Mouse (Mus musculus) liver, embryonic 16.5 days (tissue): ENCODE measurements around the gene Arsb. TPM values are rescaled to one million over a fixed set of nuclear protein-coding genes. Genes with fewer than 3 reads are reported as not detected.

Experiments
- ATAC-seq: fragments of 200-750 bp; cut with Nextera tagmentation; 2 replicates; pipeline ENCODE4 v1.8.0; 2017; ENCODE audit warnings: low read depth, mild to moderate bottlenecking, moderate number of reproducible peaks, moderate library complexity
- H3K27ac ChIP-seq: fragments of 300-500 bp; sonication (generic); 2 replicates; pipeline ENCODE4 v1.5.1; 2014; ENCODE audit warnings: mild to moderate bottlenecking, low read length
- H3K27me3 ChIP-seq: fragments of 300-500 bp; sonication (generic); 2 replicates; pipeline ENCODE4 v1.6.1; 2014; ENCODE audit warnings: low read depth, low read length, mixed read lengths; ENCODE audit not compliant: control insufficient read depth, insufficient read depth
- H3K36me3 ChIP-seq: fragments of 300-500 bp; sonication (generic); 2 replicates; pipeline ENCODE4 v1.6.1; 2014; ENCODE audit warnings: mild to moderate bottlenecking; ENCODE audit not compliant: control insufficient read depth, insufficient read depth
- H3K4me1 ChIP-seq: fragments of 300-500 bp; sonication (generic); 2 replicates; pipeline ENCODE4 v1.6.1; 2014; ENCODE audit warnings: low read depth, low read length, mixed read lengths; ENCODE audit not compliant: control insufficient read depth
- H3K4me2 ChIP-seq: fragments of 300-500 bp; sonication (generic); 2 replicates; pipeline ENCODE4 v1.6.1; 2014; ENCODE audit warnings: low read depth, low read length, mixed read lengths
- H3K4me3 ChIP-seq: fragments of 300-500 bp; sonication (generic); 2 replicates; pipeline ENCODE4 v1.5.1; 2014; ENCODE audit warnings: low read depth, mild to moderate bottlenecking, low read length
- H3K9ac ChIP-seq: fragments of 300-500 bp; sonication (generic); 2 replicates; pipeline ENCODE4 v1.6.1; 2014; ENCODE audit warnings: low read depth, low read length
- H3K9me3 ChIP-seq: fragments of 300-500 bp; sonication (generic); replicated peaks from 2 replicates; pipeline ENCODE4 v1.6.1; 2016; ENCODE audit warnings: low read length; ENCODE audit not compliant: control insufficient read depth
- WGBS: fragments of 180-500 bp; shearing (Covaris S2); extraction: QIAGEN DNeasy Blood & Tissue Kit; methylation state at CpG from one replicate; pipeline ENCODE4 v1.1.7; 2014; ENCODE audit not compliant: insufficient replicate concordance; 5-methylcytosine and 5-hydroxymethylcytosine counted together
- polyA plus RNA-seq: library from polyadenylated mRNA; unstranded; fragments of >200 nt; fragmentation: Nextera tagmentation; extraction: Ambion mirVana; gene quantifications from 2 replicates; pipeline ENCODE4 v1.2.1, GENCODE M21; 2015

Gene Arsb
- polyA plus RNA-seq, 1 experiment from 2014 or later = 5.5 TPM

- Histone ChIP-seq H3K9ac (no peak overlapping the region), H3K27ac (no peak overlapping the region), H3K4me3 (no peak overlapping the region), H3K36me3 (no peaks in the 10 kb centered on the region), H3K4me2 (no peak overlapping the region), H3K27me3 (no peaks in the 10 kb centered on the region), H3K9me3 (no peaks in the 10 kb centered on the region), H3K4me1 (no peaks in the 10 kb centered on the region)
- WGBS = 76% methylated on average over 6 of the region's 6 CpGs
- ATAC-seq = no peak
Observed at GRCm38 (mm10) chr13:93936455-93936854, 165.0 kb downstream of the Arsb start.

DNA sequence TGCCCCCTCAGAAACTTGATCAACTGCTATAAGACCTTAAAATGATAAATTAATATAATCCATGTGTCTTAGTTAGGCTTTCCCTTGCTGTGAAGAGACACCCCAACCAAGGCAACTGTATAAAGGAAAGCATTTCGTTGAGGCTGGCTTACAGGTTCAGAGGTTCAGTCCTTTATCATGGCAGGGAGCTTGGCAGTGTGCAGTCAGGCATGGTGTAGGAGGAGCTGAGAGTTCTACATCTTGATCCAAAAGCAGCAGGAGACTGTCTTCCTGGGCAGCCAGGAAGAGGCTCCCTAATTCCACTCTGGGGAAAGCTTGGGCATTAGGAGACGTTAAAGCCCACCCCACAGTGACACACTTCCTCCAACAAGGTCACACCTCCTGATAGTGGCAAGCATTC, 166.7 kb downstream of the Arsb start:
- Histone ChIP-seq H3K9me3 (no peaks in the 10 kb centered on the region), H3K36me3 (no peaks in the 10 kb centered on the region), H3K4me3 (no peak overlapping the region), H3K9ac (no peak overlapping the region), H3K4me2 (no peak overlapping the region), H3K27me3 (no peaks in the 10 kb centered on the region), H3K4me1 (no peaks in the 10 kb centered on the region), H3K27ac (no peak overlapping the region)
- ATAC-seq = no peak
- 31% methylated on average over 2 of the region's 2 CpGs for WGBS

DNA sequence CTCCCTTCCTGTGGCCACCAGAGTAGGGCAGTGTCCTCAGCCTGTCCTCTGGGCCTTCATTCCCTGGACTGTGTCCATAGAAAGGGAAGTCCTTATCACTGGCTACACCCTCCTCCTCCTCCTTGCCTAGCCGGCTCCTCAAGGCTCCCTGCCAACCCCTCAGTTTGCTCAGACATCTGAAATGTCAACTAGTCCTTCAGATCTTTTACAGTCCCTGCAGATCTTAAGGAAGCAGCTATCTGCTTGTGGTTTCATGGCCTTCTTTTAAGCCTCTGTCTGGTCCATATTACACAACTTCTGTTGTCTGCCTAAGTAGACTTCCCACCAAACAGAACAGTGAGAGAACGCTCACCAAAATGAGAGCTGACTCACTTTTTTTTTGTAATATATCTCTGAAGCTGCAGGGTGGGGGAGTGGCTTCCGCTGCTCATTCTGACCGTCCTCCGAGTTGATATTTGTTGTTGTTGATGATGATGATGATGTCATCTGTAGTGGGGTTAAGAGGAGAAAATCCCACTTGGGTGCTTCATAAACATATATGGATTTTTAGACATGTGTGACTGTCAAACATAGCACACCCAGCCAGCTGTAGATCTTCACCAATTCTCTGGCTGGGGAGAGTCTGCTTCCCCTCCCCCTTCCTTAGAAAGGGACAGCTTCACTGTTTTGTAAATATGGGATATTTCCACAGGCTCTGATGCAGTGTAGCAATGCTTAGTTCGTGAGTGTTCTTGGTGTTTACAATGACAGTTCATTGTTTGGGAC, 168.1 kb downstream of the Arsb start:
- Histone ChIP-seq H3K9me3 (no peaks in the 10 kb centered on the region), H3K36me3 (no peaks in the 10 kb centered on the region), H3K4me2 (no peak overlapping the region), H3K4me3 (no peak overlapping the region), H3K27ac (0 out of 2 replicates have a peak overlapping the region, but pooled peaks have one; percentile 2), H3K27me3 (no peaks in the 10 kb centered on the region), H3K9ac (no peak overlapping the region), H3K4me1 (no peaks in the 10 kb centered on the region)
- ATAC-seq = 0 out of 2 replicates have a peak, but pooled peaks have one; percentile 9
- WGBS = 21% methylated on average over 6 of the region's 6 CpGs

DNA sequence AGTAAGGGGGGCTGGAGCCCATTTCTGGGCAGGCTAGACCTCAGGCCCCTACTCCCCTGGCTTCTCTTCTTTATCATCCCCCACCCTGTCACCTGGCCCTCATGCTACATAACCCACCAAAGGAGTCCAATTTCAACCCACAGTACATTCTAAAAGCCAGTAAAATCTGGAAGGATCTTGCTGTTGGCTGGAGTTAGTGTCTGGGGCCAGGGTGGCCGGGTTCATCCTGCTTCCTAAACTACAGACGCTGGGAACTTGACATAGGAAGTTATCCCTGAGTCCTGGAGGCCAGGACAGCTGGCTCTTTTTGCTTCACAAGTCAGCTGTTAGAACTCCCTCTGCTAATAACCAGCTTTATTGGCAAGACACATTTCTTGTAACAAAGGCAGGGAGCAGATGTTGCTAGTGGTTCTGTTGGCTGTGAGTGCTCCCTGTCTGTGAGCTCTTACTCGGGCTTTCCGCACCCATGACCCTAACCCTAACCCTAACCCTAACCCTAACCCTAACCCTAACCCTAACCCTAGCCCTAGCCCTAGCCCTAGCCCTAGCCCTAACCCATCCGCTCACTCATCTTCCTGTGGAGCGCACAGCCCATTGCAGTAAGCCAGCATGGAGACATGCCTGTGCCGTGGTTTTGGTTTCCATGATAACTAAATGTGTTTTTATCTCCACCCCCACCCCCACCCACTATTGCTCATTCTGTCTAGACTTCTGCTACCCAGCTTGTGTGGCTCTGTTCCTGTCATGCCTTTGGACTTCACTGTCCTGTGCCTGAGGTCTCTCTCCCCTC, 169.5 kb downstream of the Arsb start:
- no peak overlapping the region for H3K4me3 ChIP-seq
- no peaks in the 10 kb centered on the region for H3K27me3 ChIP-seq
- no peak for ATAC-seq
- H3K4me1 ChIP-seq = no peaks in the 10 kb centered on the region
- no peak overlapping the region for H3K9ac ChIP-seq
- H3K36me3 ChIP-seq = no peaks in the 10 kb centered on the region
- 50% methylated on average over 7 of the region's 7 CpGs for WGBS
- no peak overlapping the region for H3K4me2 ChIP-seq
- no peaks in the 10 kb centered on the region for H3K9me3 ChIP-seq
- H3K27ac ChIP-seq = no peak overlapping the region

DNA sequence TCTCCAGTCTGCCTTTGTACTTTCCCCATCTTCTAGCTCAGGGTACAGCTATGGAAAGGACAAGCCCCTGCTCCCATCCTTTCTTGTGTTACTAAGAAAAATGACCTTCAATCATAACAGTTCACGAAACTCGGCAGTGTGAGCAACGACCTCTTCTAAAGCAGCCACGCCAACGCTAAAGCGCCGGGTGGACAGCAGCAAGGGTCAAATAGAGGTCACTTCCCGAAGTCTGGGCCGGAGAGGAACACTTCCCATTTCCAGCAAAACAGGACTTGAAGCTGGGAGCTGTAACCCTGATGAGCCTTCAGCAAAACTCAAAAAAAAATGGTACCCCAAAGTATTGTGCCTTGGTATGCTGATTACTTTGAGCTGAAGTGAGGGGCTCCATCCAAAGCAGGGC, 179.6 kb downstream of the Arsb start:
- Histone ChIP-seq H3K27me3 (no peaks in the 10 kb centered on the region), H3K4me3 (no peak overlapping the region), H3K36me3 (no peaks in the 10 kb centered on the region), H3K27ac (no peak overlapping the region), H3K9ac (no peak overlapping the region), H3K9me3 (no peaks in the 10 kb centered on the region), H3K4me1 (no peaks in the 10 kb centered on the region), H3K4me2 (no peak overlapping the region)
- no peak for ATAC-seq
- 31% methylated on average over 9 of the region's 9 CpGs for WGBS

DNA sequence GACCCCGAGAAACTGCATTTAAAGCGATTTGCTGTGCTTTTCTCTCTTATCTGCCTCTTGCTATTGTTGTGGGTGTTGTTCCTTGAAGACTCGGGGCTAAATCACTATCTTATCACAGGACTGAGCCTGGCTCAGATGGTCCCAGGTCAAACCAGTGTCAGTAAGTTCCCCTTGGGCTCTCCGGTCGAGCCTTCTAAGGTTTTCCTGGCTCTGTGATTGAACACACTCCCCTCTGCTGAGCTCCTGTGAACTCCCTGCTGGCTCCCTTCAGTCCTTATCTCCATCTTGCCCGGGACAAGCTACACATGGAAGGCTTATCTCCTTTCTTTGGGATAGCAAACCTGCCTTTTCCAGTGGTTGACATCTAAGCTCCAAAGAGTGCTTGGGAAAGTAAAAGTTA, 180.1 kb downstream of the Arsb start:
- no peaks in the 10 kb centered on the region for H3K36me3 ChIP-seq
- no peak overlapping the region for H3K27ac ChIP-seq
- no peak for ATAC-seq
- H3K4me3 ChIP-seq = no peak overlapping the region
- H3K4me2 ChIP-seq = no peak overlapping the region
- WGBS = 18% methylated on average over 6 of the region's 6 CpGs
- no peaks in the 10 kb centered on the region for H3K9me3 ChIP-seq
- no peaks in the 10 kb centered on the region for H3K27me3 ChIP-seq
- no peak overlapping the region for H3K9ac ChIP-seq
- no peaks in the 10 kb centered on the region for H3K4me1 ChIP-seq

DNA sequence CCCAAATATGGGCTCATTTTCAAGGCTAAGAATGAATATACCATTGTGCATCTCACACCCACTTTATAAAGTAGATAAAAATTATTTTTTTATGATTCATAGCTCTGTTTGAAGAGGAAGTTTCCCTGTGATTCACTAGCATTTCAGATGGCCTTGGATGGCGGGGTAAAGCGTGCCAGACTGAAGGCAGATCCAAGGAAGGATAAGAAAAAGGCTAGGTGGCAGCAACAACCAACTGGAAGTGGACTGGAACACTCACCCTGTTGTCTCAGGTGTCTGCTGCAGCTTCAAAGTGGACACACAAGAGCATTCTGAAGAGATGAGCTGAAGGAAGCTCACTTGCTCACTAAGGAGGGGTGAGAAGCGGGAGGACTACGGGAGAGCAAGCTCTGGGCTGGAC, 181.0 kb downstream of the Arsb start:
- no peaks in the 10 kb centered on the region for H3K27me3 ChIP-seq
- 62% methylated on average over 4 of the region's 4 CpGs for WGBS
- H3K4me1 ChIP-seq = no peaks in the 10 kb centered on the region
- ATAC-seq = no peak
- no peak overlapping the region for H3K27ac ChIP-seq
- H3K4me3 ChIP-seq = no peak overlapping the region
- H3K9ac ChIP-seq = no peak overlapping the region
- H3K9me3 ChIP-seq = no peaks in the 10 kb centered on the region
- no peak overlapping the region for H3K4me2 ChIP-seq
- H3K36me3 ChIP-seq = no peaks in the 10 kb centered on the region

- Histone ChIP-seq H3K27me3 (no peaks in the 10 kb centered on the region), H3K9me3 (no peaks in the 10 kb centered on the region), H3K27ac (no peak overlapping the region), H3K4me1 (no peaks in the 10 kb centered on the region), H3K9ac (no peak overlapping the region), H3K36me3 (no peaks in the 10 kb centered on the region), H3K4me2 (no peak overlapping the region), H3K4me3 (no peak overlapping the region)
- 70% methylated on average over 8 of the region's 8 CpGs for whole genome bisulfite sequencing
- no peak for ATAC-seq
Observed at GRCm38 (mm10) chr13:93957907-93958306, 186.5 kb downstream of the Arsb start.

- no peak for ATAC-seq
- H3K27ac ChIP-seq = no peak overlapping the region
- H3K9me3 ChIP-seq = no peaks in the 10 kb centered on the region
- H3K4me2 ChIP-seq = no peak overlapping the region
- no peak overlapping the region for H3K4me3 ChIP-seq
- H3K4me1 ChIP-seq = no peaks in the 10 kb centered on the region
- H3K9ac ChIP-seq = no peak overlapping the region
- no peaks in the 10 kb centered on the region for H3K36me3 ChIP-seq
- H3K27me3 ChIP-seq = no peaks in the 10 kb centered on the region
Observed at GRCm38 (mm10) chr13:93966271-93966670, 194.8 kb downstream of the Arsb start.
